Mouse (Mus musculus): ENCODE results near the gene 2900026A02Rik. TPM values are rescaled to one million over a fixed set of nuclear protein-coding genes. Genes with fewer than 3 reads are reported as not detected.
A peak's percentile ranks its signal among the peaks of the same experiment; 100 is the strongest.

Gene 2900026A02Rik
- polyA plus RNA-seq, 1 experiment from 2014 or later = 1.9 TPM

DNA sequence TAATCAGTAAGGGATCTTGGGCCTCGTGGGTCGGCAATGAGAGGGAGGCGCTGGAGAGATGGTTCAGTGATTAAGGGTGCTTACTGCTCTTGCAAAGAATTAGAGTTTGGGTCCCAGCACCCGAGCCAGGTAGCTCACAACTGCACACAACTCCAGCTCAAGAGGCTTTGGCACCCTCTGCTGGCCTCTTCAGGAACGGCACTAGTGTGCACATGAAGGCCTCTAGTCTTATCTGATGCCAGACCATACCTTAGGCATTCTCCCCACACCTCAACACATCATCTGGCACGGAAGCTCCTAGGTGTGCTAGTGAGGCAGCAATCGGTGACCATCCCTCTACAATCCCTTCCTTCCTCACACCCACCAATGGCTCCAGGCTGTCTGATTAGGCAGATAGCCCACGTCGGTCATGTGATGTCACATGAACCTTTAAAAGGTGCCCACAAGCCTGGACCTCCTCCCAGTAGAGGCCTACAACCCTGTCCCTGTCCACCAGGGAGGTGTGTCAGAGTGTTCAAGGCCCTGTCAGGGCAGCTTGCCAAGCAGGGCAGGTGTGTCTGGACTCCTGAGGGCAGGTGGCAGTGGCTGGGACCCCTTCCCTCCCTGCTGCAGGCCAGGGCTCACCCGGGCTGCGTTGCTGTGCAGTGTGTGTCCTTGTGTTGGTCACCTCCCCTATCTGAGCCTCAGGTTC, 50.8 kb downstream of the 2900026A02Rik start:
- Histone ChIP-seq H3K27ac (no peak overlapping the region), H3K4me1 (peaks cover 9% of the 10 kb centered on the region), H3K4me2 (no peak overlapping the region), H3K36me3 (no peaks in the 10 kb centered on the region), H3K27me3 (replicated peaks) (no peaks in the 10 kb centered on the region), H3K9ac (no peak overlapping the region), H3K4me3 (no peak overlapping the region), H3K9me3 (replicated peaks) (no peaks in the 10 kb centered on the region)
- ATAC-seq = no peak
- WGBS (ENCODE audit: insufficient replicate concordance) = 71% methylated on average over 11 of the region's 11 CpGs

DNA sequence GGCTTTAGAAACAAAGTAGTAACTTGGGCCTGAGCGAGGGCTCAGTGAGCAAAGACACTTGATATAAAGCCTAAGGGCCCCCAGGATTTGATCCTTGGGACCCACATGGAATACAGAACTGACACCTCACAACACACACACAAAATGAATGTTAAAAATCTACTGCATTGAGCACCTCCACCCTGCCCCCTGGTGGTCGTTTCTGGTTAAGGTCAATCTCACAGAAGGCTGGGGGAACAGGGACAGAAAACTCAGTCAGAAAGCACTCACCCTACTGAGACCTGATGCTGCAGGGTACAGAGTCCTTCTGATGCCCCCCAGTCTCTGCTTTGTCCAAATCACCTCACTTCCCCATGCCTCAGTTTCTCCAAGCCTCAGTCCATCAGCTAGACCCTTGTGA, 53.3 kb downstream of the 2900026A02Rik start:
- H3K27ac ChIP-seq = no peak overlapping the region
- no peaks in the 10 kb centered on the region for H3K9me3 ChIP-seq (replicated peaks)
- H3K4me3 ChIP-seq = no peak overlapping the region
- no peaks in the 10 kb centered on the region for H3K36me3 ChIP-seq
- 0 out of 2 replicates have a peak, but pooled peaks cover 4% of the 10 kb centered on the region for H3K27me3 ChIP-seq (replicated peaks)
- H3K4me2 ChIP-seq = no peak overlapping the region
- no peak overlapping the region for H3K9ac ChIP-seq
- WGBS (ENCODE audit: insufficient replicate concordance) = 26% methylated on average over 2 of the region's 2 CpGs
- ATAC-seq = no peak
- H3K4me1 ChIP-seq = peaks cover 31% of the 10 kb centered on the region

DNA sequence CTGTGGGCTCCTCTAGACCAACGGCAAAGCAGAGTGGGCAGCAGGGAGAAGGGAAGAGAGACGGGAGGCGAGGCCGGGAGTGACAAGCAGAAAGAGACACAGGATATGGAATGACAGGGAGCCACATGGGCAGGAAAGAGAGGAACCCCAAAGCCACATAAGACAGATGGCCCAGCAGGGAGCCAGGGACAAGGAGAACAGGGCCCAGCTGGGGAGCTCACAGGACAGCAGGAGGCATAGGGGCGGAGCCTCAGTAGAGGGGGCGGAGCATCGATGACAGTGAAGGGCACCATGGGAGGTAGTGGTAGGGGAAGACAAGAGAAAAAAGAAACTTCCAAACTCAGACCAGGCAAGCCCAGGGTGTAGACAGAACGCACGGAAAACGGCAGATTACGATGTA, 55.6 kb downstream of the 2900026A02Rik start:
- Histone ChIP-seq H3K27ac (peak overlapping the region; percentile 77), H3K36me3 (no peaks in the 10 kb centered on the region), H3K4me2 (peak overlapping the region; percentile 72), H3K4me1 (peaks cover 36% of the 10 kb centered on the region), H3K27me3 (replicated peaks) (0 out of 2 replicates have a peak, but pooled peaks cover 7% of the 10 kb centered on the region), H3K9ac (0 out of 2 replicates have a peak overlapping the region, but pooled peaks have one; percentile 3), H3K4me3 (0 out of 2 replicates have a peak overlapping the region, but pooled peaks have one; percentile 1), H3K9me3 (replicated peaks) (no peaks in the 10 kb centered on the region)
- WGBS (ENCODE audit: insufficient replicate concordance) = 41% methylated on average over 11 of the region's 11 CpGs
- no peak for ATAC-seq

DNA sequence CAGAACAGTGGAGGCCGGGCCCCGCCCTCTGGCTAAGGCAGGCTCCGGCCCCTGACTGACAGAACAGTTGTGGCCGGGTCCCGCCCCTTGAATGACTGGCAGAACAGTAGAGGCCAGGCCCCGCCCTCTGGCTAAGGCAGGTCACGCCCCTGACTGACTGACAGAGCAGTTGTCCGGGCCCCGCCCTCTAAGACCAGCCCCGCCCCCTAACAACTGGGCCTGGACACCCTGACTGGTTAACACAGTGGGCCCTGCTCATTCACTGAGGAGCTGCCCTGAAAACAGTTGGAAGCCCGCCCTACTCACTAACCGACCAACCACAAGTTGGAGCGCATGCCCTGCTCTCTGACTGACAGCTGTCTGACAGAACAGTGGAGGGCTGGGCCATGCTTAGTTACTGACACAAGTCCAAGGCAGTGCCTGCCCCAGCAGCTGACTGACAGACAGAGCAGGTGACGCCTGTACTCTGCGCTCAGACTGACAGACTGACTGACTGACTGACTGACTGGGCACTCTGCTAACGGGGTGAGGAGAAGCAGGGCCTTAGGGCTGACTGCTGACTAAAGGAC, 56.1 kb downstream of the 2900026A02Rik start:
- Histone ChIP-seq H3K9me3 (replicated peaks) (no peaks in the 10 kb centered on the region), H3K9ac (0 out of 2 replicates have a peak overlapping the region, but pooled peaks have one; percentile 3), H3K27ac (peak overlapping the region; percentile 77), H3K4me3 (peak overlapping the region; percentile 17), H3K36me3 (no peaks in the 10 kb centered on the region), H3K4me1 (peaks cover 36% of the 10 kb centered on the region), H3K4me2 (peak overlapping the region; percentile 72), H3K27me3 (replicated peaks) (0 out of 2 replicates have a peak, but pooled peaks cover 10% of the 10 kb centered on the region)
- peak; percentile 92 for ATAC-seq
- 5% methylated on average over 16 of the region's 16 CpGs for WGBS (ENCODE audit: insufficient replicate concordance)

DNA sequence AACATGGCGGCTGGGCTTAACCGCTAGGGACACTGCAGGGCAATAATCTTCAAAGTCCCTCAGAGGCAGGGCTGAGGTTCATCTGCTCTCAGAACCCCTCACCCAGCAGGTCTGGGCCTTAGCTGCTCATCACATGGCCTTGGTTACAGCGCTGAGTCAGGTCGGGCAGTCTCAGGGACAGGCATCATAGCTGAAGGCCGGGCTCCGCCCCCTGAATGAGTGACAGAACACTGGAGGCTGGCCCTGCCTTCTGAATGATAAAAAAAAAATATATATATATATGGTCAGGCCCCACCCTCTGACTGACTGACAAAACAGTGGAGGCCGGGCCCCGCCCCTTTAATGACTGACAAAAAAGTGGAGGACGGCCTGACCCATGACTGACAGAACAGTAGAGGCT, 56.6 kb downstream of the 2900026A02Rik start:
- Histone ChIP-seq H3K9me3 (replicated peaks) (no peaks in the 10 kb centered on the region), H3K4me3 (peak overlapping the region; percentile 17), H3K9ac (no peak overlapping the region), H3K27me3 (replicated peaks) (0 out of 2 replicates have a peak, but pooled peaks cover 10% of the 10 kb centered on the region), H3K27ac (peak overlapping the region; percentile 77), H3K36me3 (no peaks in the 10 kb centered on the region), H3K4me2 (peak overlapping the region; percentile 72), H3K4me1 (peaks cover 36% of the 10 kb centered on the region)
- ATAC-seq = peak; percentile 65; the same call in 1 of the 2 replicates
- 15% methylated on average over 9 of the region's 9 CpGs for WGBS (ENCODE audit: insufficient replicate concordance)

DNA sequence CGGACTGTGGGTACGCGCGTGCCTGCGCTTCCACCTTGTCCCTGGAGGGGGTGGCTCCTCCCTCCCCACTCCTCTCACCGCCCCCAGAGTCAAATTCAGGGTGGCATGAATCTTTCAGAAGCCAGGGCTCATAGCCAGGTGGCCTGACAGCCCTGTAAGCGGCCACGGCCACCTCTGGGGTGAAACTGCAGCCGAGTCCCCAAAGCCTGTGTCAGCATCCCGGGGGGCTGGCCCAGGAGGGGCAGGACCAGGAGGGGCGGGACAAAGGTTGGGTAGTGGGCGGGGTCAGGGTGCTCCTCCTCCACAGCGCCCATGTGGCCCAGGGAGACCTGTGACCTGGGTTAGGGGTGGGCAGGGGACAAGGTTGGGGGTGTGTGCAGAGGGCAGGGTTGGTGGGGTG, 57.9 kb downstream of the 2900026A02Rik start:
- H3K9ac ChIP-seq = peak overlapping the region; percentile 35; the same call in 1 of the 2 replicates
- no peak for ATAC-seq
- H3K36me3 ChIP-seq = no peaks in the 10 kb centered on the region
- 4% methylated on average over 13 of the region's 13 CpGs for WGBS (ENCODE audit: insufficient replicate concordance)
- H3K9me3 ChIP-seq (replicated peaks) = no peaks in the 10 kb centered on the region
- peak overlapping the region; percentile 40 for H3K4me3 ChIP-seq
- 0 out of 2 replicates have a peak, but pooled peaks cover 10% of the 10 kb centered on the region for H3K27me3 ChIP-seq (replicated peaks)
- peak overlapping the region; percentile 72 for H3K4me2 ChIP-seq
- H3K4me1 ChIP-seq = peaks cover 46% of the 10 kb centered on the region
- H3K27ac ChIP-seq = no peak overlapping the region

DNA sequence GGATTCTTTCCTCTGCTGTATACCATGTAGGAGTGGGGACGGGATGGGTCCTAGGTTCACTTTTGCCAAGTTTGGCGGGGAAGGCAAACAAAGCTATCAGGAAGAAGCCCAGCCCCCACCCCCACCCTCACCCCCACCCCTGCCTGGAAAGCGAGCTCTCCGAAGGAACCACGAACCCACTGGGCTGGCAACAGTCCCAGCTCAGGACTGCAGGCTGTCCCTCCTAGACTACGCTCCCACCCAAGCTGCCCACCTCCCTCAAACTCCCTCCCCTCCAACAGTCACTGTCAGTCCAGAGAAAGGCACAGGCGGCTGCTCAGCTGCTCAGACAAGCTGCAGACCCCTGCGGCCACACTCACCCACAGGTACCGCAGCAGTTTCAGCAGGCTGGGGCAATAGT, 58.3 kb downstream of the 2900026A02Rik start:
- Histone ChIP-seq H3K36me3 (no peaks in the 10 kb centered on the region), H3K4me2 (peak overlapping the region; percentile 72), H3K9me3 (replicated peaks) (no peaks in the 10 kb centered on the region), H3K27me3 (replicated peaks) (0 out of 2 replicates have a peak, but pooled peaks cover 10% of the 10 kb centered on the region), H3K27ac (no peak overlapping the region), H3K4me1 (peaks cover 51% of the 10 kb centered on the region), H3K4me3 (peak overlapping the region; percentile 40), H3K9ac (peak overlapping the region; percentile 35; the same call in 1 of the 2 replicates)
- no peak for ATAC-seq
- 14% methylated on average over 9 of the region's 9 CpGs for WGBS (ENCODE audit: insufficient replicate concordance)

DNA sequence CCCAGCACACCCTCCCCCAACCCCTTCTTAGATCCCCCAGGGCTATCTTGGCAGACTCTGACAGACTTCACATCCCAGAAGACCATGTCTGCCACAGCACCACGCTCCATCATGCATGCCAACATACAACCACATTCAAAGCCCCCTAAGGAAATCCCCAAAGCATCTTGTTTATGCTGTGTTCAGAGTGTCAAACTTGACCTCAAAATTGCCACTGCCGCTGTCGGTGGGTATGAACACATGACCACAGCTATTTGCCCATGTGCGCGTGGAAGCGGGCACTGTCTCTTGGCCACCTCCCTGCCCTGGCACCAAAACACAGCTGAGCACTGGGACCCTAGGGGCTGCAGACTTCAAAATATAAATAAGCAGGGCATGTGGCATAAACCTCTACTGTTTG, 59.5 kb downstream of the 2900026A02Rik start:
- no peak for ATAC-seq
- no peak overlapping the region for H3K4me3 ChIP-seq
- no peak overlapping the region for H3K27ac ChIP-seq
- H3K4me2 ChIP-seq = no peak overlapping the region
- no peak overlapping the region for H3K9ac ChIP-seq
- 80% methylated on average over 6 of the region's 6 CpGs for WGBS (ENCODE audit: insufficient replicate concordance)
- H3K9me3 ChIP-seq (replicated peaks) = no peaks in the 10 kb centered on the region
- H3K27me3 ChIP-seq (replicated peaks) = 0 out of 2 replicates have a peak, but pooled peaks cover 10% of the 10 kb centered on the region
- peaks cover 61% of the 10 kb centered on the region for H3K4me1 ChIP-seq
- no peaks in the 10 kb centered on the region for H3K36me3 ChIP-seq

DNA sequence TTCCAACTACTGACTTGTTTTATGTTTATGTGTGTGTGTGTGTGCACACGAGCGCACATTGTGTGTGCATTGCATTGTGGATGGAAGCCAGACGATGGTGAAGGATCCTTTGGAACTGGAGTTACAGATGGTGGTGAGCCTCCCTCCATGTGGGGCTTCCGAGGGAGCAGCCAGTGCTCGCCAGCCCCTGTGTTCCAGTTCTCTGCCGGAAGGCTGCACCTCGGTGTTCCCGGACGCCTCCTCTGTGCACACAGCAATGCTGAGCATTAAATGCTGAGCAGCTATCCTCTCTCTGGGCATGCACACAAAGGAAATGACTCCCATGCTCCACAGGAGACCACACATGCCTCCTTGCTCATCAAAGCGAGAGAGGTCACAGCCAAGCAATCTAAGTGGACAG, 60.7 kb downstream of the 2900026A02Rik start:
- Histone ChIP-seq H3K4me1 (peaks cover 56% of the 10 kb centered on the region), H3K4me3 (no peak overlapping the region), H3K9ac (no peak overlapping the region), H3K27ac (no peak overlapping the region), H3K4me2 (no peak overlapping the region), H3K36me3 (no peaks in the 10 kb centered on the region), H3K9me3 (replicated peaks) (no peaks in the 10 kb centered on the region), H3K27me3 (replicated peaks) (0 out of 2 replicates have a peak, but pooled peaks cover 10% of the 10 kb centered on the region)
- no peak for ATAC-seq
- WGBS (ENCODE audit: insufficient replicate concordance) = 71% methylated on average over 10 of the region's 10 CpGs

DNA sequence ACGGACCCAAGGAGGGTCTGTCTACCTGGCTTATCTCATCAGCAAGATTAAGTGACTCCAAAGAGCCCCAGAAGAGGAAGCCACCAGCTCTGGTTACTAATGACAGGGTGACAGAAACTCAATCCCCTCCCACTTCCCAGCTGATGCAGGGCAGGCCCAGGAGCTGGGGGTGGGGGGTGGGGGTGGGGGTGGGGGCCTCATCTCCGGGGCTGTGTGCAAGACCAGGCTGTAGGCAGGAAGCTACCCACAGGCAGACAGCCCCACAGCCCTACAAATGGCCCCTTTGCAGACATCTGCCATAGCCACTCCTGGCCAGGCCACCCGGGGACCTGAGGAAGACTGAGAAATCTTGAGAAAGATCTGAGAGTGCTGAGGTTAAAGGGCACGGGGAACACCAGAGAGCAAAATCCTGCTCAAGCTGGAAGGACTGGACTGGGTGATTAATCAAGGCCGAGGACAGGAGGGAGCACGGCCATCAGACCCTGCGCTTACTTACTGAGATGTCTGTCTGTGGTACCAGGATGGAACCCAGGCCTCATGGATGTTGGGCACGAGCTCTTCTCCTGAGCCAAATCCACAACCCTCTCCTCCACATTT, 62.2 kb downstream of the 2900026A02Rik start:
- H3K9ac ChIP-seq = no peak overlapping the region
- H3K27me3 ChIP-seq (replicated peaks) = 0 out of 2 replicates have a peak, but pooled peaks cover 10% of the 10 kb centered on the region
- WGBS (ENCODE audit: insufficient replicate concordance) = 31% methylated on average over 8 of the region's 8 CpGs
- H3K9me3 ChIP-seq (replicated peaks) = no peaks in the 10 kb centered on the region
- no peak overlapping the region for H3K4me3 ChIP-seq
- peaks cover 42% of the 10 kb centered on the region for H3K4me1 ChIP-seq
- no peak overlapping the region for H3K4me2 ChIP-seq
- no peak for ATAC-seq
- no peaks in the 10 kb centered on the region for H3K36me3 ChIP-seq
- no peak overlapping the region for H3K27ac ChIP-seq

DNA sequence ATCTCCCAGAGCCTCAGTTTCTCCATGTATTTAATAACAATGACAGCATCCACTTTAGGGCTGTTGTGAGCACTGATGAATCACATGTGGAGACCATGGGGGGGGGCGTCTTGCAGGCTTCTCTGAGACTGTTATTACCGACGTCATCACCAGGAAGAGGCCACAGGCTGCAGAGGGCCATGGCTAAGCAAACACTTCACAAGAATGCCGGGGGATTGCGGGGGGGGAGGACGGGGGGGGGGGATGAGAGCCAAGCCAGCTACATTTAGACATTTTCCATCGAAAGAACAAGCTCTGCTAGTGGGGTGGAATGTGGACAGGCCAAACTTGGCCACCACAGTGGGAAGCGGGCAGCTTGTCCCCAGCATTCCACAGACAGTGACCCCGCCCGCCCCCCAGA, 63.4 kb downstream of the 2900026A02Rik start:
- Histone ChIP-seq H3K4me2 (no peak overlapping the region), H3K36me3 (no peaks in the 10 kb centered on the region), H3K27ac (peak overlapping the region; percentile 45; the same call in 1 of the 2 replicates), H3K9me3 (replicated peaks) (no peaks in the 10 kb centered on the region), H3K4me1 (peaks cover 35% of the 10 kb centered on the region), H3K27me3 (replicated peaks) (0 out of 2 replicates have a peak, but pooled peaks cover 5% of the 10 kb centered on the region), H3K4me3 (no peak overlapping the region), H3K9ac (no peak overlapping the region)
- ATAC-seq = no peak
- 35% methylated on average over 10 of the region's 10 CpGs for WGBS (ENCODE audit: insufficient replicate concordance)

DNA sequence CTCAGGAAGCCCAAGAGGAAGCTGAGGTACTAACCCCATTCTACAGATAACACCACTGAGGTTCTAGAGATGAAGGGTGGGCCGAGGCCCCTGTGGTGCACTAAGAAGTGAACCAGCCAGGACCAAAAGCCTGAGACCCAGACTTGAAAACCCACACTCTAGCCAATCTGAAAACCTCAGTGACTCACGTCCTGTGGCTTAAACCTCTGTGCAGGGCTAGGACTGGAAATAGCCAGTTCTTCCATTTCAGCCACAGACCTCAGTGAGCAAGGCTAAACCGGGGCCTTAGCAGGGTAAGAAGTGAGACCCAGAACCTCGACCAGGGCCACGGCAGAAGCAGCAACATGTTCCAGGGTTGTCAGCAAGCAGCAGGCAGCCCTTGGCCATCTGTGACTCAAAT, 64.0 kb downstream of the 2900026A02Rik start:
- no peak overlapping the region for H3K4me3 ChIP-seq
- H3K27me3 ChIP-seq (replicated peaks) = 0 out of 2 replicates have a peak, but pooled peaks cover 3% of the 10 kb centered on the region
- H3K9me3 ChIP-seq (replicated peaks) = no peaks in the 10 kb centered on the region
- no peak overlapping the region for H3K27ac ChIP-seq
- peaks cover 32% of the 10 kb centered on the region for H3K4me1 ChIP-seq
- H3K36me3 ChIP-seq = no peaks in the 10 kb centered on the region
- WGBS (ENCODE audit: insufficient replicate concordance) = 26% methylated on average over 5 of the region's 5 CpGs
- no peak overlapping the region for H3K4me2 ChIP-seq
- ATAC-seq = no peak
- no peak overlapping the region for H3K9ac ChIP-seq
